Mouse (Mus musculus): ENCODE results near the gene Zyx. TPM values are rescaled to one million over a fixed set of nuclear protein-coding genes. Genes with fewer than 3 reads are reported as not detected.

Zyx gene
- polyA plus RNA-seq, 1 experiment: 467 TPM

DNA sequence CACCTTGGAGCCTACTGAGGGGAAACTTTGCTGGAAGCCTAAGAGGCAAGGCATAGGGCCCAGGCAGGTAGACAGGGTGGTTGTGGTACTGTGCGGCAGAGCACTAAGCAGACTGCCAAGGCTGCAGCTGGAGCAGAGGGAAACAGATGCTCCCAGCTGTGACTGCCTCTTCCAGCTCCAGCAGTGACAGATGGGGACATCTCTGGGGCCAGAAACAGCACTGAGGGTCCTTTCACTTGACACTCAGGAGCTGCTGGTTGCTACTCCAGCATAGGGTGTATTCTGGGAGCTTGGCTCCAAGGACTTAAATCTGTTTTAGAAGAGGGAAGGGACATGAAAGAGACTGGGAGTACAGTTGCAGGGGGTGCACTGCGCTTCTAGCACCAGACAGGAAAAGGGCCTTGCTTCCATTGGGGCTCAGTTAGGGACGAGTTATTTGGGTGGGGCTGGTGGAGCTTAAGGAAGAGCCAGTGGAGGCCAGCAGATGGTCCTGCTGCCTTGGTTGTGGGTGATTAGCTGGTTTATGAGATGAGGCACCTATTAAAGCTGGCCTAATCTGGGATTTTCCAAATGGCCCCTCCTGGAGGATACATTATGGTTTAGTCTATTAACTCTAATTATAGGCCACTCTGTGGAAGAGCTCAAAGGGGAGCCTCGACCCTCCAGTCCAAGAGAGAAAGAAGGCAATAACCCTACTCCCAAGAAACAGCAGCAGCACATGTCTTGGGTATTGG lies 21.4 kb downstream of the Zyx start:
- no peaks in the 10 kb centered on the region for H3K79me2 ChIP-seq (ENCODE audit: control insufficient read depth, insufficient read depth)
- no peak for TF ChIP-seq MAX (IDR thresholded peaks at IDR 0.05; ENCODE audit: low read depth)
- no peak overlapping the region for H3K4me3 ChIP-seq
- H3K4me2 ChIP-seq (ENCODE audit: low read depth): no peak overlapping the region
- no peak overlapping the region for H3ac ChIP-seq (ENCODE audit: control insufficient read depth, insufficient read length)
- no peaks in the 10 kb centered on the region for H3K27me3 ChIP-seq (ENCODE audit: control insufficient read depth, insufficient read depth, insufficient read length)
- no peaks in the 10 kb centered on the region for H3K36me3 ChIP-seq (ENCODE audit: control insufficient read depth, insufficient read depth)

DNA sequence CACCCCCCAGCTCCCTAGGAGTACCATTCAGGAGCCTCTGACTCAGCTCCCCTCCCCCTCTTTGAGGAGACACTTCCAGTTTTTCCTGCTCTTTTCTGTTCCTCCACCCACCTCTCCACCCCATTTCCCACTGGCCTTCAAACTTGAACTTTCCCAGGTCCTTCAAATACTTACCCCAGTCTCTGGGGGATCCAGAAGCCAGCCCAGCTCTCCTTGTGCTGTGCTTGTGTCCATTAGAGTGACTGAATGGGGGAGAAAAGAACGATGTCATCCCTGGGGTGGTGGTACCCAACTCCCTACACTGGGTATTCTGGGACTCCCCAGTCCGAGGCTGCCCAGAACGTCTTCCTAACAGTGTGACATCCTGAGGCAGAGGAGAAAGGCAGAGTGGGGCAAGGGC lies 22.6 kb downstream of the Zyx start:
- no peak for TF ChIP-seq MAX (IDR thresholded peaks at IDR 0.05; ENCODE audit: low read depth)
- no peak for TF ChIP-seq MYOG (IDR thresholded peaks at IDR 0.05; ENCODE audit: control insufficient read depth in 1 of 3, insufficient read depth in 1 of 3, insufficient read length in 2 of 3, low read depth in 2 of 3)
- TF ChIP-seq SRF (IDR thresholded peaks at IDR 0.05; ENCODE audit: control insufficient read depth, insufficient read length, low read depth): no peak
- no peak for TF ChIP-seq E2F4 (IDR thresholded peaks at IDR 0.05; ENCODE audit: insufficient read depth)
- TF ChIP-seq MYOD1 (IDR thresholded peaks at IDR 0.05; ENCODE audit: control insufficient read depth in 1 of 3, insufficient read length in 2 of 3, low read depth in 2 of 3): no peak
- TF ChIP-seq CEBPB (IDR thresholded peaks at IDR 0.05; ENCODE audit: insufficient read depth, poor library complexity, severe bottlenecking): no peak
- no peak for TF ChIP-seq POLR2A (IDR thresholded peaks at IDR 0.05; ENCODE audit: insufficient read length, low read depth)
- no peak for TF ChIP-seq REST (IDR thresholded peaks at IDR 0.05; ENCODE audit: insufficient read depth, insufficient read length)
- no peak for TF ChIP-seq TCF12 (IDR thresholded peaks at IDR 0.05; ENCODE audit: insufficient read depth, poor library complexity, severe bottlenecking)
- TF ChIP-seq POLR2AphosphoS2 (IDR thresholded peaks at IDR 0.05; ENCODE audit: insufficient read length, low read depth): no peak
- TF ChIP-seq TCF3 (IDR thresholded peaks at IDR 0.05; ENCODE audit: insufficient read length, low read depth): no peak
- no peak for TF ChIP-seq USF1 (IDR thresholded peaks at IDR 0.05; ENCODE audit: low read depth)
- Histone ChIP-seq H3K4me2 (ENCODE audit: low read depth) (peak overlapping the region; percentile 83), H3ac (ENCODE audit: control insufficient read depth, insufficient read length) (no peak overlapping the region), H3K4me3 (peak overlapping the region; percentile 22), H3K36me3 (ENCODE audit: control insufficient read depth, insufficient read depth) (no peaks in the 10 kb centered on the region), H3K79me2 (ENCODE audit: control insufficient read depth, insufficient read depth) (no peaks in the 10 kb centered on the region), H3K27me3 (ENCODE audit: control insufficient read depth, insufficient read depth, insufficient read length) (no peaks in the 10 kb centered on the region)

DNA sequence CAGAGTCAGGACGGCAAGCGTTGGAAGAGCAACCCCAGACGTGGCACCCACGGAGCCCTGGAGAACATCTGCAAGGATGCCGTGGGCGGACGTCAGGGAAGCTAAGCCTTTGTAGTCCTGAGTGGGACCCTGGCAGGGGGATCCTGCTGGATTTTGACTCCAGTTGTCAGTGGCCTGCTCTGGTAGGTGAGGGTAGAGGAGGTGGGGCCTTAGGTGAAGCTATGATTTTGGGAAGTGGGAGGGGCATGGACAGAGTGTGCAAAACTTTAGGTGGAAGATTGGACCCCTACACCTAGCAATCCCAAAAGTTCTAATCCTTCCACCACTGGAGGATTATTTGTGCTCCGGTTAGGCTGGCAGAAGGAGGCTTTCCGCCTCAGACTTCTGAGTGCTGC lies 23.0 kb downstream of the Zyx start:
- no peaks in the 10 kb centered on the region for H3K36me3 ChIP-seq (ENCODE audit: control insufficient read depth, insufficient read depth)
- H3K4me2 ChIP-seq (ENCODE audit: low read depth): peak overlapping the region; percentile 83
- no peaks in the 10 kb centered on the region for H3K27me3 ChIP-seq (ENCODE audit: control insufficient read depth, insufficient read depth, insufficient read length)
- no peak overlapping the region for H3ac ChIP-seq (ENCODE audit: control insufficient read depth, insufficient read length)
- peak overlapping the region; percentile 22 for H3K4me3 ChIP-seq
- TF ChIP-seq TCF3 (IDR thresholded peaks at IDR 0.05; ENCODE audit: insufficient read length, low read depth) (no peak), MAX (IDR thresholded peaks at IDR 0.05; ENCODE audit: low read depth) (no peak), REST (IDR thresholded peaks at IDR 0.05; ENCODE audit: insufficient read depth, insufficient read length) (no peak), SRF (IDR thresholded peaks at IDR 0.05; ENCODE audit: control insufficient read depth, insufficient read length, low read depth) (no peak), MYOD1 (IDR thresholded peaks at IDR 0.05; ENCODE audit: control insufficient read depth in 1 of 3, insufficient read length in 2 of 3, low read depth in 2 of 3) (no peak), POLR2A (IDR thresholded peaks at IDR 0.05; ENCODE audit: insufficient read length, low read depth) (no peak), MYOG (IDR thresholded peaks at IDR 0.05; ENCODE audit: control insufficient read depth in 1 of 3, insufficient read depth in 1 of 3, insufficient read length in 2 of 3, low read depth in 2 of 3) (no peak)
- no peaks in the 10 kb centered on the region for H3K79me2 ChIP-seq (ENCODE audit: control insufficient read depth, insufficient read depth)

DNA sequence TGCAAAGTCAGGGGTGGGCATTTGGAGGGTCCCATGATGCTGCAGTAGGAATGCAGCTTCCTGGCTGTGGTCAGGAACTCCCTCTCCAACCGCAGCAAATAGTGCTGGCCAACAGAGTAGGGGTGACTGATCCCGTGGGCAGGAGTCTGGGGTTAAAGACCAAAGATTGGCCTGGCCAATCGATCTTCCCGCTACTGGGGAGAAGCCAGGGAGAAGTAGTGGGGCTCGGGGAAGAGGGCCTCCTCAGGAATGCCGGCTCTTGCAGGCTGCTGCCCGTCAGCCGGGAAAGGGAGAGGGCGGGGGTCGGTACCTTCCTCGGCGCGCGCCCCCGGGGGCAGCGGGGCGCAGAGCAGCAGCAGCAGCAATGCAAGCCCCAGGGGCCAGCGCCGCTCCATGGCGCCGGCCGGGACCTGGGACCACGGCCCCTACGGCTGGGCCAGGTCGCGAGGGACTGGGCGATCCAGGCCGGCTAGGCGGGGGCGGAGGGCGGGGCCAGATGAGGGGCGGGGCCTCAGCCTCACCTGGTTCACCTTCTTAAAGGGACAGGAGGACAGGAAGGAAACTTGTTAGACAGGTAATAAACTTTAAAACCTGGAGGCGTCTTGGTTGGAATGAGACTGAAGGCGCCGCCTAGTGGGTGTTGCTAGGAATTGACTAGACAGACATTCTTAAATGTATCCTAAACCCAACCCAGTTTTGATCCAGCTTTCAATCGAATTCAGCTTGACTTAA lies 23.6 kb downstream of the Zyx start, which contains the start of gene Epha1:
TSS of gene Epha1 (minus strand) at position 453 of the 732 bp plus-strand sequence.
- TF ChIP-seq CEBPB (IDR thresholded peaks at IDR 0.05; ENCODE audit: insufficient read depth, poor library complexity, severe bottlenecking): no peak
- no peaks in the 10 kb centered on the region for H3K79me2 ChIP-seq (ENCODE audit: control insufficient read depth, insufficient read depth)
- H3K27me3 ChIP-seq (ENCODE audit: control insufficient read depth, insufficient read depth, insufficient read length): no peaks in the 10 kb centered on the region
- peak within 1 kb of the TSS; percentile 22 for H3K4me3 ChIP-seq
- peak within 1 kb of the TSS; percentile 17 for H3ac ChIP-seq (ENCODE audit: control insufficient read depth, insufficient read length)
- peak within 1 kb of the TSS; percentile 83 for H3K4me2 ChIP-seq (ENCODE audit: low read depth)
- H3K36me3 ChIP-seq (ENCODE audit: control insufficient read depth, insufficient read depth): no peaks in the 10 kb centered on the region

DNA sequence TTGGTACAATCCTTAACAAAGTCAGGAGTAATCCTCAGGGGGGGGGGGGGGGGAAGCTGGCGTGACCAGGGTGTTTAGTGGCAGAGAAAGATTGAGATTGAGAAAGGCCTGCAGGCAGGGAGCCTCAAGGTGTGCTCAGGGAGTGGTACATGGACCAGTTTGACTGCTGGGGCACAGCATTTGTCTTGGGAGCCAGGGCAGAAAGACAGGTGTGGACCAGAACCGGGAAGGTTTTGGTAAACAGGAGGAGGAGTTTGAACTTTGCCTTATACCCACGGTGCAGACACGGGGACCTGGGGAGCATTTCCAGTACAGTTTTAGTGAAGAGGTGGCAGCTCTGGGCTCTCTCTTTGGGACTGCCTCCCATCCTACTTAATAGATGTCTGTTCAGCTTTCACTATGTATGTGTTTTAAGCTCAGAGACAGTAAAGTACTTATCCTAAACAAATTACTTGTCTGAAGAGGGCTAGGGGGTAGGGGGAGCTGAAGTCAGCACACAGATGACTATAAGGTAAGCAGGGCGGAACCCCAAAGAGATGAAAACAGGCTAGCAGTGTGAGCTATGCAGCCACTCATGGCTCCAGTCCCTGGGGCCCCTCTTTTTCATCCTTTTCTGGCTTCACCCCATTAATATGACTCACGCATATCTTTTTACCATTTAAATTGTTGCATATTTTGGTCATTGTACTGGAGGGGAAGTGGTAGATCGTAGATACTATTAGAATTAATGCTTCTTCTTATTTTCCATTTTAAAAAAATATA lies 24.4 kb downstream of the Zyx start:
- TF ChIP-seq MAX (IDR thresholded peaks at IDR 0.05; ENCODE audit: low read depth): no peak
- TF ChIP-seq POLR2A (IDR thresholded peaks at IDR 0.05; ENCODE audit: insufficient read length, low read depth): no peak
- TF ChIP-seq SRF (IDR thresholded peaks at IDR 0.05; ENCODE audit: control insufficient read depth, insufficient read length, low read depth): no peak
- no peak for TF ChIP-seq REST (IDR thresholded peaks at IDR 0.05; ENCODE audit: insufficient read depth, insufficient read length)
- no peak for TF ChIP-seq MYOG (IDR thresholded peaks at IDR 0.05; ENCODE audit: control insufficient read depth in 1 of 3, insufficient read depth in 1 of 3, insufficient read length in 2 of 3, low read depth in 2 of 3)
- TF ChIP-seq MYOD1 (IDR thresholded peaks at IDR 0.05; ENCODE audit: control insufficient read depth in 1 of 3, insufficient read length in 2 of 3, low read depth in 2 of 3): no peak
- TF ChIP-seq USF1 (IDR thresholded peaks at IDR 0.05; ENCODE audit: low read depth): no peak
- TF ChIP-seq TCF3 (IDR thresholded peaks at IDR 0.05; ENCODE audit: insufficient read length, low read depth): no peak
- TF ChIP-seq POLR2AphosphoS2 (IDR thresholded peaks at IDR 0.05; ENCODE audit: insufficient read length, low read depth): no peak
- TF ChIP-seq TCF12 (IDR thresholded peaks at IDR 0.05; ENCODE audit: insufficient read depth, poor library complexity, severe bottlenecking): no peak
- TF ChIP-seq CEBPB (IDR thresholded peaks at IDR 0.05; ENCODE audit: insufficient read depth, poor library complexity, severe bottlenecking): no peak
- TF ChIP-seq E2F4 (IDR thresholded peaks at IDR 0.05; ENCODE audit: insufficient read depth): no peak
- Histone ChIP-seq H3K36me3 (ENCODE audit: control insufficient read depth, insufficient read depth) (peaks cover 4% of the 10 kb centered on the region), H3K4me3 (peak overlapping the region; percentile 22), H3K79me2 (ENCODE audit: control insufficient read depth, insufficient read depth) (no peaks in the 10 kb centered on the region), H3K4me2 (ENCODE audit: low read depth) (peak overlapping the region; percentile 83), H3K27me3 (ENCODE audit: control insufficient read depth, insufficient read depth, insufficient read length) (no peaks in the 10 kb centered on the region), H3ac (ENCODE audit: control insufficient read depth, insufficient read length) (peak overlapping the region; percentile 17)
